Mouse (Mus musculus) hindbrain, embryonic 11.5 days (tissue): ENCODE data around the gene Slc22a4. TPM values are rescaled to one million over a fixed set of nuclear protein-coding genes. Genes with fewer than 3 reads are reported as not detected.
"Not testable (repeated sequence)": the region's sequence is repeated elsewhere in the genome, so short reads cannot be mapped to it uniquely, and the experiment has no call there.

Source experiments
- ATAC-seq: fragments of 200-750 bp; cut with Nextera tagmentation; 2 replicates; pipeline ENCODE4 v1.8.0; 2017; ENCODE audit warnings: mild to moderate bottlenecking, moderate TSS enrichment, moderate library complexity; ENCODE audit not compliant: low FRiP score
- DNase-seq: peaks from one replicate; pipeline ENCODE4 v3.0.0-alpha.2; 2015; ENCODE audit warnings: low spot score
- H3K27ac ChIP-seq: fragments of 300-500 bp; sonication (generic); 2 replicates; pipeline ENCODE4 v1.5.1; 2014; ENCODE audit warnings: mild to moderate bottlenecking, low read depth, low read length
- H3K27me3 ChIP-seq: fragments of 300-500 bp; sonication (generic); 2 replicates; pipeline ENCODE4 v1.6.1; 2014; ENCODE audit warnings: mild to moderate bottlenecking, low read length, moderate library complexity, mixed read lengths; ENCODE audit not compliant: control insufficient read depth, insufficient read depth
- H3K36me3 ChIP-seq: fragments of 300-500 bp; sonication (generic); 2 replicates; pipeline ENCODE4 v1.6.1; 2014; ENCODE audit warnings: mild to moderate bottlenecking, low read length, moderate library complexity, mixed read lengths; ENCODE audit not compliant: control insufficient read depth, insufficient read depth
- H3K4me1 ChIP-seq: fragments of 300-500 bp; sonication (generic); replicated peaks from 2 replicates; pipeline ENCODE4 v1.6.1; 2014; ENCODE audit warnings: low read length, mixed read lengths; ENCODE audit not compliant: control insufficient read depth, insufficient read depth
- H3K4me2 ChIP-seq: fragments of 300-500 bp; sonication (generic); replicated peaks from 2 replicates; pipeline ENCODE4 v1.6.1; 2014; ENCODE audit warnings: mild to moderate bottlenecking, low read depth, low read length
- H3K4me3 ChIP-seq: fragments of 300-500 bp; sonication (generic); 2 replicates; pipeline ENCODE4 v1.5.1; 2014; ENCODE audit warnings: low read depth, low read length
- H3K9ac ChIP-seq: fragments of 300-500 bp; sonication (generic); 2 replicates; pipeline ENCODE4 v1.6.1; 2014; ENCODE audit warnings: low read depth, low read length
- H3K9me3 ChIP-seq: fragments of 300-500 bp; sonication (generic); 2 replicates; pipeline ENCODE4 v1.6.1; 2016; ENCODE audit warnings: low read length; ENCODE audit not compliant: control insufficient read depth
- WGBS: fragments of 180-500 bp; shearing (Covaris S2); extraction: QIAGEN DNeasy Blood & Tissue Kit; methylation state at CpG from one replicate; pipeline ENCODE4 v1.1.7; 2014; 5-methylcytosine and 5-hydroxymethylcytosine counted together
- polyA plus RNA-seq: library from polyadenylated mRNA; unstranded; fragments of >200 nt; fragmentation: Nextera tagmentation; extraction: Ambion mirVana; gene quantifications from 2 replicates; pipeline ENCODE4 v1.2.1, GENCODE M21; 2014

The Slc22a4 gene
- polyA plus RNA-seq, 1 experiment from 2014 or later, result 1.2 TPM

DNA sequence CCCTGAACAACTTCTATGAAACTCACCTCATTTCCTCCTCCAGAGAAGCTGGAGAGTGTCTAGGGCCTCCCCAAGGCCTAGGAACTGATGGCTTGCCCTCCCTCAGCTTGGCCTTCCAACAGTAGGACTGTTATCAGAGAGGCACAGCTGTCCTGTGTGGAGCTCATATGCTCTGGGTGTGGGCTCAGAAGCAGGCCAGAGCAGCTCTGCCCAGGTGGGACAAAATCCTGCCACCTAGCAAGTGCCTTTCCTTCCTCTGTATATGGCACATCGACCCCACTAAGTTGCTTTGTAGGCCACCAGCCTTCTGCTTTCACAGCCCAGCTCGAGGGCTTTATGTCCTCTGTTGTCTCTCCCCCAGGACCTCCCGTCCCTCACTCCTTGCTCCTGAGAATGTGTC is 23.2 kb downstream of the Slc22a4 start:
- DNase-seq, result no peak

GRCm38 (mm10) chr11:54004221-54004620 is 23.7 kb downstream of the Slc22a4 start:
- ATAC-seq, result no peak
- Histone ChIP-seq H3K9ac (no peak overlapping the region), H3K27me3 (no peaks in the 10 kb centered on the region), H3K4me3 (no peak overlapping the region), H3K27ac (no peak overlapping the region), H3K4me2 (no peak overlapping the region), H3K9me3 (no peaks in the 10 kb centered on the region), H3K36me3 (no peaks in the 10 kb centered on the region), H3K4me1 (no peaks in the 10 kb centered on the region)
- DNase-seq, result no peak
- 86% methylated on average over 9 of the region's 9 CpGs for WGBS

More for the DNA sequence above, 23.2 kb downstream of the Slc22a4 start:
- no peaks in the 10 kb centered on the region for H3K27me3 ChIP-seq
- no peaks in the 10 kb centered on the region for H3K4me1 ChIP-seq
- no peak for ATAC-seq
- H3K9ac ChIP-seq, result no peak overlapping the region
- H3K9me3 ChIP-seq, result no peaks in the 10 kb centered on the region
- no peak overlapping the region for H3K4me2 ChIP-seq
- H3K36me3 ChIP-seq, result no peaks in the 10 kb centered on the region
- H3K4me3 ChIP-seq, result no peak overlapping the region
- H3K27ac ChIP-seq, result no peak overlapping the region
- 73% methylated on average over 3 of the region's 3 CpGs for WGBS

GRCm38 (mm10) chr11:54002761-54003717 is 24.9 kb downstream of the Slc22a4 start:
- 0 out of 2 replicates have a peak, but pooled peaks have one; percentile 53 for ATAC-seq
- not testable (repeated sequence) for H3K27me3 ChIP-seq, H3K27ac ChIP-seq, H3K4me2 ChIP-seq, H3K4me3 ChIP-seq, H3K9ac ChIP-seq, H3K9me3 ChIP-seq, H3K36me3 ChIP-seq, H3K4me1 ChIP-seq
- DNase-seq, result peak; percentile 75
- WGBS, result 46% methylated on average over 11 of the region's 12 CpGs

DNA sequence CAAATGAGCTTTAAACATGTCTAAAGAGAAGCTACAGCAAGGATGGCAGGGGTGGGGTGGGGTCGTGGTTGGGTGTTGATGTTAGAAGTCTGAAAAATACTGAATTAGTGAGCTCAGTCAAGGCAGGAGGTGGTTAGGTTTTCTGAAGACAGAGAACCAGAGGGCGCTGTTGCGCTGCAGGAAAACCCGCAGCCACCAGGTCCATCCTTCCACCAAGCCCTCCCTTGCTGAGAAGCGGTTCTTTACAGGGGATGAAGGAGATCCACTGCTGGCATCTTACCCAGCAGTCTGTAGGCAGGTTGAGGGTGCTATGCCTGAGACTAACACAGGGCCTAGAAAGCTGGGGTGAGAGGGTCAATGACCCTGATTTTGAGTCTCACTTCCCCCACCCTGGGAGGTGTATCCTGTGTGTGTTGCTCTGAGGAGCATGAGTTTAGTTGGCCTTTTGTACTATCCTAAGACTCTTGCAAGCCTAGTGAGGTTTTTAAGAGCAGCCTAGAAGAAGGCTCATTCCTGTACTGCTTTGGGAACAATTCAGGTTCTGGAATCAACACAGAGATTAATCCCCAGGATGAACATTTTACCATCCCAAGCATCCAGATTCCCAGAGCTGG is 25.6 kb downstream of the Slc22a4 start:
- Histone ChIP-seq H3K4me2 (no peak overlapping the region), H3K27ac (no peak overlapping the region), H3K27me3 (no peaks in the 10 kb centered on the region), H3K9me3 (no peaks in the 10 kb centered on the region), H3K4me3 (no peak overlapping the region), H3K36me3 (no peaks in the 10 kb centered on the region), H3K9ac (0 out of 2 replicates have a peak overlapping the region, but pooled peaks have one; percentile 15), H3K4me1 (no peaks in the 10 kb centered on the region)
- ATAC-seq, result 0 out of 2 replicates have a peak, but pooled peaks have one; percentile 43
- 2% methylated on average over 5 of the region's 5 CpGs for WGBS
- DNase-seq, result peak; percentile 78

- 76% methylated on average over 2 of the region's 2 CpGs for WGBS
- H3K9me3 ChIP-seq, result no peaks in the 10 kb centered on the region
- ATAC-seq (no peak), DNase-seq (no peak)
- no peak overlapping the region for H3K27ac ChIP-seq
- H3K4me2 ChIP-seq, result no peak overlapping the region
- H3K27me3 ChIP-seq, result no peaks in the 10 kb centered on the region
- no peaks in the 10 kb centered on the region for H3K4me1 ChIP-seq
- H3K9ac ChIP-seq, result no peak overlapping the region
- no peak overlapping the region for H3K4me3 ChIP-seq
- no peaks in the 10 kb centered on the region for H3K36me3 ChIP-seq
Observed at GRCm38 (mm10) chr11:53997661-53998060, 30.2 kb downstream of the Slc22a4 start.

- Histone ChIP-seq H3K36me3 (no peaks in the 10 kb centered on the region), H3K4me1 (no peaks in the 10 kb centered on the region), H3K4me3 (no peak overlapping the region), H3K9ac (no peak overlapping the region), H3K9me3 (no peaks in the 10 kb centered on the region), H3K4me2 (no peak overlapping the region), H3K27me3 (no peaks in the 10 kb centered on the region; the same call in 1 of the 2 replicates), H3K27ac (no peak overlapping the region)
- ATAC-seq (no peak), DNase-seq (no peak)
- 91% methylated on average over 4 of the region's 4 CpGs for WGBS
Observed at GRCm38 (mm10) chr11:53992264-53992663, 35.6 kb downstream of the Slc22a4 start.

- Histone ChIP-seq H3K27me3 (no peaks in the 10 kb centered on the region; the same call in 1 of the 2 replicates), H3K27ac (no peak overlapping the region), H3K9ac (no peak overlapping the region), H3K4me3 (no peak overlapping the region), H3K36me3 (no peaks in the 10 kb centered on the region), H3K4me1 (no peaks in the 10 kb centered on the region), H3K9me3 (no peaks in the 10 kb centered on the region), H3K4me2 (no peak overlapping the region)
- no peak for ATAC-seq
- 47% methylated on average over 1 of the region's 1 CpGs for WGBS
- DNase-seq, result no peak
Observed at GRCm38 (mm10) chr11:53989232-53989631, 38.7 kb downstream of the Slc22a4 start.

GRCm38 (mm10) chr11:53988081-53988480 is 39.8 kb downstream of the Slc22a4 start:
- no peak overlapping the region for H3K4me3 ChIP-seq
- 86% methylated on average over 4 of the region's 4 CpGs for WGBS
- H3K4me2 ChIP-seq, result no peak overlapping the region
- no peak overlapping the region for H3K27ac ChIP-seq
- no peak for ATAC-seq
- no peaks in the 10 kb centered on the region for H3K9me3 ChIP-seq
- H3K4me1 ChIP-seq, result no peaks in the 10 kb centered on the region
- H3K36me3 ChIP-seq, result no peaks in the 10 kb centered on the region
- no peak for DNase-seq
- H3K9ac ChIP-seq, result no peak overlapping the region
- H3K27me3 ChIP-seq, result no peaks in the 10 kb centered on the region; the same call in 1 of the 2 replicates
